Mouse (Mus musculus) kidney, embryonic 16.5 days (tissue): Measurements from ENCODE around the gene Lhx6. TPM values are rescaled to one million over a fixed set of nuclear protein-coding genes. Genes with fewer than 3 reads are reported as not detected.
A peak's percentile ranks its signal among the peaks of the same experiment; 100 is the strongest.

ENCODE experiments used
- ATAC-seq: fragments of 200-750 bp; cut with Nextera tagmentation; 2 replicates; pipeline ENCODE4 v1.8.0; 2017; ENCODE audit warnings: moderate TSS enrichment; ENCODE audit not compliant: low FRiP score, low TSS enrichment
- H3K27ac ChIP-seq: fragments of 300-500 bp; sonication (generic); 2 replicates; pipeline ENCODE4 v1.5.1; 2014; ENCODE audit warnings: low read length
- H3K27me3 ChIP-seq: fragments of 300-500 bp; sonication (generic); 2 replicates; pipeline ENCODE4 v1.6.1; 2014; ENCODE audit warnings: low read length, control low read depth, mixed read lengths; ENCODE audit not compliant: insufficient read depth
- H3K36me3 ChIP-seq: fragments of 300-500 bp; sonication (generic); 2 replicates; pipeline ENCODE4 v1.6.1; 2014; ENCODE audit warnings: low read length, control low read depth, mixed read lengths; ENCODE audit not compliant: insufficient read depth
- H3K4me1 ChIP-seq: fragments of 300-500 bp; sonication (generic); 2 replicates; pipeline ENCODE4 v1.6.1; 2014; ENCODE audit warnings: low read length, control low read depth, mixed read lengths; ENCODE audit not compliant: insufficient read depth
- H3K4me2 ChIP-seq: fragments of 300-500 bp; sonication (generic); replicated peaks from 2 replicates; pipeline ENCODE4 v1.6.1; 2014; ENCODE audit warnings: low read depth, low read length
- H3K4me3 ChIP-seq: fragments of 300-500 bp; sonication (generic); 2 replicates; pipeline ENCODE4 v1.5.1; 2014; ENCODE audit warnings: mild to moderate bottlenecking, low read length
- H3K9ac ChIP-seq: fragments of 300-500 bp; sonication (generic); replicated peaks from 2 replicates; pipeline ENCODE4 v1.6.1; 2014; ENCODE audit warnings: low read length
- H3K9me3 ChIP-seq: fragments of 300-500 bp; sonication (generic); 2 replicates; pipeline ENCODE4 v1.6.1; 2016; ENCODE audit warnings: low read length, control low read depth
- WGBS: fragments of 180-500 bp; shearing (Covaris S2); extraction: QIAGEN DNeasy Blood & Tissue Kit; methylation state at CpG from one replicate; pipeline ENCODE4 v1.1.7; 2014; 5-methylcytosine and 5-hydroxymethylcytosine counted together
- polyA plus RNA-seq: library from polyadenylated mRNA; unstranded; fragments of >200 nt; fragmentation: Nextera tagmentation; extraction: Ambion mirVana; gene quantifications from 2 replicates; pipeline ENCODE4 v1.2.1, GENCODE M21; 2015

Lhx6 gene
- polyA plus RNA-seq, 1 experiment from 2014 or later = 2.9 TPM

GRCm38 (mm10) chr2:36112632-36113031 lies 7.4 kb upstream of the Lhx6 start:
- 77% methylated on average over 3 of the region's 3 CpGs for WGBS
- Histone ChIP-seq H3K27me3 (peaks cover 25% of the 10 kb centered on the region), H3K4me1 (0 out of 2 replicates have a peak, but pooled peaks cover 3% of the 10 kb centered on the region), H3K9me3 (no peaks in the 10 kb centered on the region), H3K4me3 (no peak overlapping the region), H3K9ac (no peak overlapping the region), H3K36me3 (peaks cover 11% of the 10 kb centered on the region), H3K4me2 (no peak overlapping the region), H3K27ac (no peak overlapping the region)
- ATAC-seq = no peak

DNA sequence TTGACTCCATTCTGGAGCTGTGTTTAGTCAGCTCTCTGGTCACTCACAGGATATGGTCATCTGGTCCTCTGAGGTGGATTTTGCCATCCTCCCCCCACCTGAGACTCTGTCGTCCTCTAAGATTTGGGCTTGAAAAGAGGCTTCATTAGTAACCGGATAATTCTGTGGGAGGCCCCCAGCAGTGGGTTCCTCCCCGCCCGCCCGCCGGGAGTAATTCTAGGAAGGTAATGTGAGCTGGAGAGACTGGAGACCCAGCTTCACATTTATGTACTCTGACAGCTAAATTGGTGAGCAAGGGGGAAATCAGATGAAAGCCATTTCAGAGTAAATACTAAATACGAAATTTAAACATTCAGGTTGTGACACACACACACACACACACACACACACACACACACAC lies 3.4 kb upstream of the Lhx6 start:
- ATAC-seq = no peak
- Histone ChIP-seq H3K9me3 (no peaks in the 10 kb centered on the region), H3K36me3 (no peaks in the 10 kb centered on the region), H3K4me1 (peaks cover 23% of the 10 kb centered on the region), H3K4me3 (no peak overlapping the region), H3K4me2 (no peak overlapping the region), H3K27ac (no peak overlapping the region), H3K27me3 (peaks cover 65% of the 10 kb centered on the region), H3K9ac (no peak overlapping the region)
- 11% methylated on average over 7 of the region's 7 CpGs for WGBS

GRCm38 (mm10) chr2:36104436-36104955 lies 712 bp downstream of the Lhx6 start:
- no peaks in the 10 kb centered on the region for H3K9me3 ChIP-seq
- H3K4me3 ChIP-seq = peak overlapping the region; percentile 54
- H3K27ac ChIP-seq = no peak overlapping the region
- H3K36me3 ChIP-seq = no peaks in the 10 kb centered on the region
- peak overlapping the region; percentile 63 for H3K9ac ChIP-seq
- H3K4me2 ChIP-seq = peak overlapping the region; percentile 86
- H3K27me3 ChIP-seq = peaks cover 97% of the 10 kb centered on the region
- no peak for ATAC-seq
- WGBS = under 1% methylated on average over 32 of the region's 32 CpGs
- peaks cover 40% of the 10 kb centered on the region for H3K4me1 ChIP-seq

DNA sequence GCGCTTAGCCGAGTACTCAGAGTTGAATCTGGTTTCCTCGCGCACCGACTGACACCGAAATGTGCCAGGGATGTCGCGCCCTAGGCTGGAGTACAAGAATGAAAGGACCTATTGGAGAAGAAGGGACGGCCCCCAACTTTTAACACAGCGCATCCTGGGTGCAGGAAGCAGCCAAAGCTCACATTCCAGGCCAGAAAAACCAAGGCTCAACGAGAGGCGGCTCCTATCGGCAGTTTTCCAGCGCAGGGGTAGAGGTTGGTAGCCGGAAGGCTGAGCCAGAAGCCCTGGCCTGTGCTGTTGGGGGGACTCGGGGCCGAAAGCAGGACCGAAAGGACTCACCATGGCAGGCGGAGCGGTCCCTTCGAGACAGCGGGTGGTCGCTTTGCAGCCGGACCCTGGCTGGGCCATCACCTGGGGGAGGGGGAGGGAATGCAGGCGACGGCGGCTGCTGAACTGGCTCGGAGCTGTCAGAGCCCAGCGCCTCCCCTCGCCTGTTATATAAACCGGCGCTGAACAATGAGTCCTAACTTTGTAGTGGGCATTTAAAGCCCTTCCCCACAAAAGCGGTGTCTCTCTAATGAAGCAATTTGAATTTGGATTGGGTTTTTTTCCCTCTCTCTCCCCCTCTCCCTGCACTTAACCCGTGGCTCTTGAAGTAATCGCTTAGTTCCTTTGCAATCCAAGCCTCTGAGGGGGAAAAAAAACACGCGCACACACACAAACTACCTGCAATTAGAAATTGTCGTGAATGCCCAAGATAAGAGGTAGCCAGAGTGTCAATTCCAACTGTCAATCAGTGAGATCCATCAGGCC lies 1.4 kb downstream of the Lhx6 start:
- Histone ChIP-seq H3K27ac (no peak overlapping the region), H3K9me3 (no peaks in the 10 kb centered on the region), H3K4me3 (peak overlapping the region; percentile 54), H3K4me1 (peaks cover 40% of the 10 kb centered on the region), H3K9ac (no peak overlapping the region), H3K27me3 (peaks cover 97% of the 10 kb centered on the region), H3K4me2 (peak overlapping the region; percentile 86), H3K36me3 (no peaks in the 10 kb centered on the region)
- ATAC-seq = no peak
- WGBS = 2% methylated on average over 37 of the region's 38 CpGs

DNA sequence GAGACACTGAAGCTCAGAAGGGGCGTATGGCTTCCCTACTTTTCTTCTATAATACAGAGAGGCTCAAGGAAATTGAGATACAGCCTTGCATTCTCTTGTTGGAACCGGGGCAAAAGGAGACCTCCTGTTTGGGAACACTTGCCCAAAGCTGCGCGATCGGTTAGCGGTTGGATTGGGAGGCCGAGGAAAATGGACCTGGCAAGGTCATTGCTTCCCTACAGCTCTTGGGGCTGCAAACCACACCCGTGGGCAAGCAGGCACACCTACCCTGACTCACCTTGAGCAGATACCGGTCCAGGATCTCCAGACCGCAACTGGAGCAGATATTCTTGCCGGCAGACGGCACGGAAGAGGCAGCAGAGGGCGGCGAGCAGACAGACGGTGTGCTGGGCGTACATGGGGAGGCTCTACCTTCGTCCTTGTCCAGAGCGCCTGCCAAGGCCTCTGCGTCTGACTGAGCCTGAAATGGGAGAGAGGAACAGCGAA lies 2.1 kb downstream of the Lhx6 start:
- 4% methylated on average over 21 of the region's 21 CpGs for WGBS
- Histone ChIP-seq H3K9ac (no peak overlapping the region), H3K4me1 (peaks cover 37% of the 10 kb centered on the region), H3K4me2 (peak overlapping the region; percentile 86), H3K4me3 (peak overlapping the region; percentile 54), H3K36me3 (no peaks in the 10 kb centered on the region), H3K27ac (no peak overlapping the region), H3K9me3 (no peaks in the 10 kb centered on the region), H3K27me3 (peaks cover 99% of the 10 kb centered on the region)
- ATAC-seq = no peak

DNA sequence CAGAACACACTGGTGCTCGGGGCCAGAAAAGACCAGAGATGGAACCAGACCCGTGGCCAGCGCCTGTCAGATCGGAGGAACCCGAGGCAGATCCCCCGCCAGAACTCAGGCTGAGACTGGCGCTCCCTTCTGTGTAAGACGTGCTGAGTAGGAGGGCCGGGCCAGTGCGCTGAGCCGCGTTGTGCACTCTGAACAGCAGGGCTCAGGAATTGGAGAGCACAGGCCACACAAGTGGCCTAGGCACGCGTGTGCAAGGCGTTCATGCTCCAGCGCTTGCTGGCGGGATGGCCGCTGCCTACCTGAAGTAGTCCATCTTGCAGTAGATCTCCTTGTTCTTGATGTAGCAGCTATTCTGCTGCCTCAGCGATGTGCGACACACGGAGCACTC lies 2.7 kb downstream of the Lhx6 start:
- Histone ChIP-seq H3K36me3 (no peaks in the 10 kb centered on the region), H3K9me3 (no peaks in the 10 kb centered on the region), H3K4me2 (peak overlapping the region; percentile 86), H3K4me1 (peaks cover 37% of the 10 kb centered on the region), H3K27me3 (peaks cover 99% of the 10 kb centered on the region), H3K9ac (no peak overlapping the region), H3K27ac (no peak overlapping the region), H3K4me3 (peak overlapping the region; percentile 54)
- ATAC-seq = peak; percentile 60; the same call in 1 of the 2 replicates
- 2% methylated on average over 21 of the region's 21 CpGs for WGBS

DNA sequence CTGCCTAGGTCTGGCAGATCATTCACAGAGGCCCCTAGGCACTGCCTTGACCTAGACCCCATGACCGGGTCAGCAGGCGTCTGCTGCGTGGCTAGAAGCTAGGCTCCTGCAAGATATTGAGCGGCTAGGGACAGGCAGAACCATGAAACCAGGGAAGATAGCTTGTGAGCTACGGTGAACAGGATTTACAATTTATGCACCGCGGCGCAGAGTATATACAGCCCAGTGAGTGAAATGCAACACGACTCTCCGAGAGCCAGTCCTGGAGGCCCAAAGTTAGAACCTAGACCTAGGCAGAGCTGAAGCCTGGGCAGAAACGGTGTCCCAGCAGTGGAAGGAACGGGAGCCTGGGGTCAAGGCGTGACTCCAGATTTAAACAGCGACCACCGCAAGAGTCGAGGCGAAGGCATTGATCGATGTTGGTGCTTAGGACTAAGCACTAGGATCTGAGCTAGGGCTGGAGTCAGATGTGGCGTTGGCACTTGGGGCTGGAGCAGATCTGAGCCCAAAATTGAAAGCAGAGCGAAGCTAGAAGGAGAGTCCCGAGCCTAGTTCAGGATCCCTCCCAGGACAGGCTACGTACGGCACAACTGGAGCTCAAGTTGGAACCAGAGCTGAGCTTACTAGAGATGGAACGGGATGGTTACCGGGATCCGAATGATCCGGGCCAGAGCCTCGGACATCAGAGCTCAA lies 3.2 kb downstream of the Lhx6 start:
- peak overlapping the region; percentile 54 for H3K4me3 ChIP-seq
- H3K4me1 ChIP-seq = peaks cover 37% of the 10 kb centered on the region
- no peak overlapping the region for H3K27ac ChIP-seq
- H3K27me3 ChIP-seq = peaks cover 99% of the 10 kb centered on the region
- no peaks in the 10 kb centered on the region for H3K9me3 ChIP-seq
- ATAC-seq = 0 out of 2 replicates have a peak, but pooled peaks have one; percentile 13
- H3K36me3 ChIP-seq = no peaks in the 10 kb centered on the region
- no peak overlapping the region for H3K9ac ChIP-seq
- 6% methylated on average over 28 of the region's 28 CpGs for WGBS
- peak overlapping the region; percentile 86 for H3K4me2 ChIP-seq

DNA sequence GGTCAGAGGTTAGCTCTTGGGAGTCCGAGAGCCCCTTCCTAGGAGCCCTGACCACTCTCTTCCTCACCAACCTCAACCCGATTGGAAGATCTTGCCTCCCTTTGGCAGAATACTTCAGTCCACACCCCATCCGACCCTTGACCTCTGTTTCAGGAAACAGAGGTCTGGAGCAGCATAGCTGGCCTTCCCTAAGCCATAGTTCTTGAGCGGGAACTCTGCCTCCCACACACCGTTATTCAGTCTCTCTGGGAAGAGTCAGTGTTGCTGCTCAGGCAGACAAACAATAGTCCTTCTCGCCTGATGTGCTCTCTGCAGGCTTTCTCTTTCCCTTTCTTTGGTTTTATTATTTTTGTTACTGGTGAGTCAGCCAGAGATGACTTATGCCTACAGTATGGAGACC lies 5.5 kb downstream of the Lhx6 start:
- Histone ChIP-seq H3K9ac (no peak overlapping the region), H3K9me3 (no peaks in the 10 kb centered on the region), H3K36me3 (no peaks in the 10 kb centered on the region), H3K27me3 (peaks cover 99% of the 10 kb centered on the region), H3K4me3 (no peak overlapping the region), H3K27ac (no peak overlapping the region), H3K4me1 (peaks cover 28% of the 10 kb centered on the region), H3K4me2 (no peak overlapping the region)
- ATAC-seq = no peak
- 13% methylated on average over 6 of the region's 6 CpGs for WGBS

GRCm38 (mm10) chr2:36098021-36098420 lies 7.2 kb downstream of the Lhx6 start:
- Histone ChIP-seq H3K4me2 (no peak overlapping the region), H3K9me3 (no peaks in the 10 kb centered on the region), H3K4me1 (peaks cover 25% of the 10 kb centered on the region), H3K4me3 (no peak overlapping the region), H3K36me3 (no peaks in the 10 kb centered on the region), H3K9ac (no peak overlapping the region), H3K27me3 (peaks cover 99% of the 10 kb centered on the region), H3K27ac (no peak overlapping the region)
- 14% methylated on average over 5 of the region's 5 CpGs for WGBS
- no peak for ATAC-seq
